Mouse (Mus musculus) right cerebral cortex, postnatal 10 days (tissue): ENCODE results near the gene S100a14.

Source experiments
- DNase-seq, 2 experiments: peaks; one replicate each; pipeline ENCODE4 v3.0.0; 2021; ENCODE audit warnings: low spot score in 2 of 2

Gene S100a14

GRCm38 (mm10) chr3:90526580-90526979, at the start of gene S100a14:
Gene S100a14 (plus strand): TSS chr3:90526856.
- no peak for DNase-seq

DNA sequence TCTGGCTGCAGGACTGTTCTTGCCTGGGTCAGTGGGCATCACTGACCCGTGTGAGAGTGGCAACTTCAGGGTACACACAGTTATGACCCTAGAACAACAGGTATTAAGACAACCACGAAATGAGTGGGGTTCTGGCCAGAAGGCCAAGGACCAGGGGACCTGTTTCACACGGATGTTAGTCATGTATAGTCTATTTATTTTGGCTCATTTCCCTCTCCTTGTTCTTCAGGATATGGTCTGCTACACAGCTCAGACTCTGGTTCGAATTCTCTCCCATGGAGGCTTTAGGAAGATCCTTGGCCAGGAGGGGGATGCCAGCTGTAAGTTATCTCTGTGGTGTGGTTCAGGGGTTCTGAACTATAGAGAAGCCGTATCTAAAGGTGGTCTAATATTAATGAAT, 39.7 kb upstream of the S100a14 start:
- no peak for DNase-seq

- no peak for DNase-seq
Observed at GRCm38 (mm10) chr3:90488576-90488975, 38.1 kb upstream of the S100a14 start.

DNA sequence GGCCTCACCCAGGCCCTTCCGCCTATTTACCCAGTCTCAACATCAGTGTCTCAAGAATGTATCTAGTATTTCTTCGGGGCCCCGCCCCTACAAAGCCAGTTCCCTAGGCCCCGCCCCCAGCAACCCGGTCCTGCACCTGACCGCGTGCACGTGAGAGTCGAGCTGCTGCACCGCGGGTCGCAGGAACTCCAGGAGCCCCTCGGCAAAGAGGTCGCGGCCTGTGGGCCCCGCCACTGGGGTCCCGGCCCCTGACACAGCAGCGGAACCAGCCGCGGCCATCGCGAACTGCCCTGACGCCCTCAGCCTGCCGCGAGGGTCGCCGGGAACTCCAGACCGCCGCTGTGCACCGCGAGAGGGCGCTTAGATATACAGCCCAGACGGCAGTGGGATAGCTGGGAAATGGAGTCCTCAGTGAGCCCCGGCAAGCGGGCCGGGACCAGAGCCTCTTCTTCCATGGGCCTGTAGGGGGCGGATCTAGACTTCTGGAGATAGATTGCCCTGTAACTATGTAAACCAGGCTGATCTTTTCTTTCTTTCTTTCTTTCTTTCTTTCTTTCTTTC, 35.9 kb upstream of the S100a14 start, which contains the start of gene Snapin:
TSS of gene Snapin (minus strand) at position 338 of the 561 bp plus-strand sequence.
- peak; percentile 95 to 96 for DNase-seq

GRCm38 (mm10) chr3:90491350-90491749, 35.3 kb upstream of the S100a14 start:
- peak; percentile 62 to 72 for DNase-seq

GRCm38 (mm10) chr3:90493831-90494540, 32.7 kb upstream of the S100a14 start:
- DNase-seq = no peak

DNA sequence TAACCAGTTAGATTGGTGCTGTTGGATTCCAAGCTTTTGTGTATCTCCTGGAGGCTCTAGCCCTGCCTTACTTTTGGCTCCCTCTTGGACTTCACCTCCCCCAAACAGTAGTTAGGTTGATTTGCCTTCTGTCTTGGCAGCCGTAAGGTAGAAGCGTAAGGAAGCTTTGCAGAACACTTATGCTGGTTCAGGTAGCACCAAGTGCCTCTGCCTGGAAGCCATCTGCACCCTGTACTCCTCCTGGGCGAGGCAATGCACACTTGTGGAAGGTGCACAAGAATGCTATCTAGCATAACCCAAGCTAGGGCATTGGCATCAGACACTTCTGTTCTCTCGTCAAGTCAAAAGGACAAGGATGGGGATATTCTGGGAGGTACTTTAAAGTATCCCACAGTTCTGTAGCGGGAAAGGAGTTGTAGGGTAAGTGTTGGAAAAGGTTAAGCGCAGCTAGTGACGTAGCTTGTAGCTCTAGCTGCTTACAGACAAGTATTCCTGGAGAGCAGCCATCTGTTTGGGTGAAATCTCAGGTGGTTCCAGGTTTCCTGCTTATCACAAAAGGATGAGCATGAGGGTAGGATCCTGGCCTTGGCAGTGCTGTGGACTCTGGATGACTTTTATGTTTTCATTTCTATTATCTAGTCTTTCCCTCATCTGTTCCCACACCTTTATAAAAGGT, 30.7 kb upstream of the S100a14 start:
- DNase-seq = no peak

DNA sequence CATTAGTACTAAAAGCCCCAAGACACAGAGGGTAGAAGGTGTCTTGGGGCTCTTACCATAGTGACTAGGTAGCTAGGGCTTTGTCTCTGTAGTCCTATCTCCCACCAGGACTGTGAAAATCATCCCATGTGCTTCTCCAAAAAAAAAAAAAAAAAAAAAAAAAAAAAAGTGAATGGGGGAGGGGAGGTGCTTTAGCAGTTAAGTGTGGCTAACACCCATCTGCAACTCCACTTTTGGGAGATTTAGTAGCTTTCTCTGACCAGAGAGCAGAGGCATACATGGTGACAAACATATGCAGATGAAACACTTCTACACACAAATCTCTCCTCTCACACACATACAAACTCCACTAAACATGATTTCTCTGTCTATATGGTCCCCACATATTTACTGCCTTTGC, 29.1 kb upstream of the S100a14 start:
- no peak for DNase-seq

- DNase-seq = no peak
Observed at GRCm38 (mm10) chr3:90503444-90503843, 23.2 kb upstream of the S100a14 start.

DNA sequence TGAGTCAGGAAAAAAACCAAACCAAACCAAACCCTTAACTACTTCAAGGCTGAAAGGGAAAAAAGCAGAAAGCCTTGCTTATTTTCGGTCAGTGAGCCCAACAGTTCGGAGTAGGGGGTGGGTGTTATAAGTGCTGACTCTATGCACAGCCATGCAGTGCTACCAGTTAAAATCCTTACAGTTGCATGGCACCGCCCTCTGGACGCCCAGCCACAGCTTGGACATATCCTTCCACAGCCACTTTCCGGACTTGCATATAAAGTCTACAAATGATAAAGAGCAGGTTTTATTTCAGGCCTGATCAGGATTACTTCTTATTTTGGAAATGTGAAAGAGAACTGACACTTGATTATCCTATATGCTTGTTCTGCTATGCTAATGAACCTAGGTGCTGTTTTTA, 21.4 kb upstream of the S100a14 start:
- DNase-seq = no peak

- no peak for DNase-seq
Observed at GRCm38 (mm10) chr3:90506362-90506761, 20.3 kb upstream of the S100a14 start.

DNA sequence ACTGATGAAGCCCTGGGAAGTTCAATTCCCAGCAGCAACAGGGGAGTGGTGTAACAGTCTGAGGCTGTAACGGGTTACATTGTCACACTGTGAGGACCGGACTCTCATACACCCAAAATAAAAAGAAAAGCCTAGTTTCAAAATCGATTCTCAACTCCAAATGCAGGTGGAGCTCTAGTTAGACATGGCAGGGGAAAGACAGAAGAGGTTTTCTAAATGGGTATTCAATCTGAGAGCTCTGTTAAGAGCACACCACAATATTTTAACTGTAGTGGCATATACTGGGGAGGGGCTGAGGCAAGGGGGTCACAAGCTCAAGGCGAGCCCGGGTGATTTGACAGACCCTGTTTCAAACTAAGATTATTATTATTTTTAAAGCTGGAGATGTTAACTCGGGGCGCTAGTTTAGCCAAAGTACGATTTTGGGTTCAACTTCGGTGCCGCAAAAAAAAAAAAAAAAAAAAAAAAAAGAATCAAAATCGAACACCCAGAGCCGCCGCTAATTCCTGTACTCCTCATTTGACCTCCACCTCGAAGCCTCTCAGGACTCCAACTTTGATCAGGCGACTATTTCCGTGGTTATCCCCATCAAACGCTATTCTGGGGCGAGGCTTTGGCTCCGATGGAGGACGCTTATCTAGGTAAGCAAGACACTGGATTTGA, 18.2 kb upstream of the S100a14 start:
- DNase-seq = no peak

DNA sequence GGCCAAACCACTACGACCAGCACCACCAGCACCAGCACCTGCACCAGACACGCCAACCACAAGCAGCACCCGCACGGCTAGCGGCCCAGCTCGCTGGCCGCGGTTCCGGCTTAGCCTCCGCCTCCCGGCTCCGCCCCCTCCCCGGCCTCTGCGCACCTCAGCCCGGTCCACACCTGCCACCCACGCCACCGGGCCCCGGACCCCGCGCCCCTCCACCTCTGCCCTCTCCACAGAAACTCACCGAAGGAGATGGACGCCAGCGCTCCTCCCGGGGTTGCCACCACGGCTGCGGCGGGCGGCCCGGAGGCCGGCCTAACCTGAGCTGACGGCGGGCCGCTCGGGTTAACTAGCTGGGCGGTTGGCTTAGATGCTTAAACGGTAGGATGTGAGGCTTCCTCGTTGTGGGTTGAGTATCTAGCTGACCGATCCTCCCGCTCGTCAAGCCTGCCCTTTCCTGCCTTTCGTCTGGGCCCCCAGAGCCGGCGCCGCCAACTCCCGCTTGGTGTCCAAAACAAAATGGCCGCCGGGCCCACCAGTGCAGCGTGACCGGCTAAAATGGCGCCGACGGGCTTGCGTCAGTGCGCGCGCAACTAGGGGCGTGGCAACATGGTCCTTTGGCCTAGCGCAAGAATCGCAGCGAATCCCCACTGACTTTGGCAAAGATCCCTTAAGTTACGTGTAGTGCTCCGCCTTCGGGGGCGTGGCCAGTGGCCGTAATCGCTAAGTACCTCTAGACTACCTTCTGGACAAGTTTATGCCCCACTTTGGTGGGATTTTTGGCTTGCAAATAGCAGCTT, 17.5 kb upstream of the S100a14 start, which contains the start of gene Chtop:
TSS of gene Chtop (minus strand) at position 549 of the 797 bp plus-strand sequence.
- peak; percentile 99 to 100 for DNase-seq

DNA sequence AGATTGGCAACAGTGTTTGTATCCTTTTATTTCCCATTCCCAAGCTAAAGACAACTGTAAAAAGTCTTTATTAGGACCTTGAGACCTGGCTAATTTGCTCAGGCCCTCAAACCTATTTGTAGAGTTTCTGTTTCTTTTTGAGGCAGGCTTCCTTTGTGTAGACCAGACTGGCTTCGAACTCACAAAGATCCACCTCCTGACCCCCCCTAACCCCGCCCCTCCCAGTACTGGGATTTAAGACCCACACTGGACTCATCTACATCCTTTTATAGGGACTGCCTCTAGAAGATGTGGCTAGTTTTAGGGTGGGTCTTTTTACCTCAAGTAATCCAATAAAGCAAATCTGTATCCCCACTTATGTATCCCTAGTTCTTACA, 16.9 kb upstream of the S100a14 start:
- DNase-seq = no peak

DNA sequence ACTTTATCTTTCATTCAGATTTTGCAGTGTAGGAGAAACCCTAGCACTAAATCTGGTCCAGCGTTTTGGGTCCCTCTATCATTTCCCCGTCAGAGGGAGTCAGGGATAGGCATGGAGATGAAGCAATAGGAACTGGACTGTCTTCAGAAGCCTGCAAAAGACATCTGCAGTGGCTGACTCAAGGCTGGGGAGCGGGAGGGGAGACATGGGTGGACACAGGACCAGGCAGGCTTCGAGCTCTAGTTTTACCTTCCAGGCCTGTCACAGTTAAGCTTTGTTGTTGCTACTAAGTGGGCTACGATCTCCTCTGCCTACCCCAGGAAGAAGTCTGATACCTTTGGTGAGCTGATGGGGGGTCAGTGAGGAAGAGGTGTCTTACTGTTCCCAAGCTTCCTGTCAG, 14.4 kb upstream of the S100a14 start:
- no peak for DNase-seq

- DNase-seq = no peak
Observed at GRCm38 (mm10) chr3:90512948-90513642, 13.6 kb upstream of the S100a14 start.

GRCm38 (mm10) chr3:90513796-90514590, 12.7 kb upstream of the S100a14 start, which contains the start of the genes S100a1 and S100a13:
Gene S100a1 (minus strand): TSS chr3:90514392.
Gene S100a13 (plus strand): TSS chr3:90514435.
- peak; percentile 59 for DNase-seq

DNA sequence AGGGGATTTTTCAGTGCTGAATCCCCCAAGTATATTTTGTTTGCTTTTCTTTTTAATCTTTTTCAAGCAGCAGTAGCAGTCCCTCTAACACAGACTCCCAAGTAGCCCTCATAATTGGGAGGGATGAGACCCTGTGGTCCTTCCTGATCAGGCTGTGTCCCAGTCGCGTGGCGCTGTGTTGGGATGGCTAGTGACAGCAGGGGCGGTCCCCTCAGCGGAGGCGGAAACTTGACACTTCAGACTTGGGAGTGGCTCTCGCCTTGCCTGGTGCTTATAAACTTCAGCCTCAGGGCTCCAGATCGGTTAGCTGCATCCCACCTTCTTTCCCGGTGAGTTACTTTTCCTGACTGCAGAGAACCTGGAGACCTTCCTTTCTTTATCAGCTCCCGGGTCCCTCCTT, 12.0 kb upstream of the S100a14 start:
- DNase-seq = peak in 1 of 2 experiments; percentile 52

DNA sequence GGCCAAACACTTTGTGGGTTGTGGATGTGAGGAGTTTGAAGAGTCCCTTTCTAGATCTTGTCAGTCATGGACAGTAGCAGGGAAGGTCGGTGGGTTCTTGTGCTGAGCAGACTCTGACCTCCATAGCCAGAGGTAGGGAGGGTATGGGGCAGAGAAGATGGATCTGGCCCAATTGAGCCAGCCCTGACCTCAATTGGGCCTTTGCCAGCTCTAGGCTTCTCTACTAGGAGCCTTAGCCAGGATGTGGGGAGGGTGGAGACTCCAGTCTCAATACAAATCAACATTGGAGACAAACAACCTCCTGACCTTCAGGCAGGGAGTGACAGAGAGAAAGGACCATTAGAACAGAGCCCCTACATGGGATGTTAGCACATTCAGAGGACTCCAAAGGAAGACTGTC, 11.4 kb upstream of the S100a14 start:
- no peak for DNase-seq

DNA sequence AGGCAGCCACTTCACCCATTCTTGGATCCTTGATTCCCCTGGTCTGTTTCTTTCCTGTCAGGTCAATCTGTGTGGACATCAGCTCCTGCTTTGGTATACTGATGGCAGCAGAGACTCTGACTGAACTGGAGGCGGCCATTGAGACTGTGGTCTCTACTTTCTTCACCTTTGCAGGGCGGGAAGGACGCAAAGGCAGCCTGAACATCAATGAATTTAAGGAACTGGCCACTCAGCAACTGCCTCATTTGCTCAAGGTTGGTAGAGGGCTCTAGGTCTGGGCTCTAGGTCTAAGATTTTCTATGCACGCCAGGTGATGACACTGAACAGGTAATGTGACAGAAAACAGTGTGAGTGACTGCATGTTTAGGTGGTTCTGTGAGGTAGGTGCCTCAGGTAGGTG, 10.9 kb upstream of the S100a14 start:
- DNase-seq = no peak
